Mouse (Mus musculus): ENCODE data around the gene Tfeb. TPM values are rescaled to one million over a fixed set of nuclear protein-coding genes. Genes with fewer than 3 reads are reported as not detected.

The Tfeb gene
- polyA plus RNA-seq, 1 experiment from 2014 or later: 23.0 TPM

DNA sequence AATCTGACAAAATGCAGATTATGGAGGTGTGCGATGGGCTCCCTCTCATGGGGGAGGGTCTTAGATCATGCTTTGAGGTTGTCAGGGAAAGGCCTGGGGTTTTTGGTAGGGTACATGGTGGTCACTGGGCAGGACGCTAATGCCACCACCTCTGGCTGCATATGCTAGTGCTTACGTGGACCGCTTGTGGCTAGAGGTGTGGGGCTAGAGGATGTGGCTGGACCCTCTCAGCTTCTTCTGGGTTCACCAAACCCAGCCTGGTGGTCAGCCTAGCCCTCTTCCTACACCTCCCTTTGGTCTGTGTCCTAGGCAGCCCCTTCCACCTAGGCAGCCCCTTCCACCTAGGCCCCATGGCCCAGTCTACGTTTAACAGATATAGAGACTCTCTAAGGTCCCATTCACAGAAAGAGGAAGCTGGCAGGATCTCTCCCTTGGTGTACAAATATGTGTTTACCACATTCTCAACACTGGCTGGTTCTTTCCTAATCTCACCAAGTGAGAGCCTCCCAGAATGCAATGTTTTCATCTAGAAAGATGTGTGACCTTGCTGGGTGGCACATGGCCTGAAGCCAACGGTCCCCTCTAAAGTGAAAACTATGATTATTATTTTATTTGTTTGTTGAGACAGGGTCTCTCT is 29.7 kb downstream of the Tfeb start:
- H3K4me2 ChIP-seq (ENCODE audit: low read length): no peak overlapping the region
- WGBS: 90% methylated on average over 6 of the region's 6 CpGs
- H3K9me3 ChIP-seq (replicated peaks; ENCODE audit: low read length): no peaks in the 10 kb centered on the region
- DNase-seq (ENCODE audit: low spot score) (no peak), ATAC-seq (replicated peaks; ENCODE audit: low FRiP score, low read depth) (no peak)
- H3K4me3 ChIP-seq (replicated peaks; ENCODE audit: low read depth, low read length): no peak overlapping the region
- peaks cover 6% of the 10 kb centered on the region; the same call in 1 of the 2 replicates for H3K4me1 ChIP-seq (replicated peaks; ENCODE audit: insufficient read depth, low read length)
- no peaks in the 10 kb centered on the region for H3K36me3 ChIP-seq (ENCODE audit: insufficient read depth, low read length)
- no peaks in the 10 kb centered on the region for H3K27me3 ChIP-seq (ENCODE audit: insufficient read depth, low read length)
- H3K9ac ChIP-seq (ENCODE audit: low read depth, low read length): no peak overlapping the region
- no peak overlapping the region for H3K27ac ChIP-seq
- no peak for TF ChIP-seq CTCF (IDR thresholded peaks at IDR 0.05; ENCODE audit: low read depth)

DNA sequence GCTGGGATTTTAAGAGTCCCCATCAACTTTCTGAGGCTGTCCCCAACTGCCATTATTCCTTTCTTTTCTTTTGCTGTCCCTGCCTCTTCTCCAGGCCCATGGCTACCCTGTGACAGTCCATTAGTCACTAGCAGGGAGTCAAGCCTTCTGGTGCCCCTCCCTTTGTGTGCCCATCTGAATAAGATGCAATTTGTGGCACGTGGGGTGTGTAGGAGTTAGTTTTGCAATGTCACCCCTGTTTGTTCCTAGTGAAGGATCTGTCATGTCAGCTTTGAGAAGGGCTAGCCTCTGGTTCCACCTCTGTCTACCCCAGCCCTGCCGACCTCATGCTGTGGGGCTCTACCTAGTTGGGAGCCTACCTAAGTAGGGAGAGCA is 30.2 kb downstream of the Tfeb start:
- Histone ChIP-seq H3K27ac (no peak overlapping the region), H3K9me3 (replicated peaks; ENCODE audit: low read length) (no peaks in the 10 kb centered on the region), H3K36me3 (ENCODE audit: insufficient read depth, low read length) (no peaks in the 10 kb centered on the region), H3K4me2 (ENCODE audit: low read length) (no peak overlapping the region), H3K4me1 (replicated peaks; ENCODE audit: insufficient read depth, low read length) (peaks cover 6% of the 10 kb centered on the region; the same call in 1 of the 2 replicates), H3K4me3 (replicated peaks; ENCODE audit: low read depth, low read length) (no peak overlapping the region), H3K27me3 (ENCODE audit: insufficient read depth, low read length) (no peaks in the 10 kb centered on the region), H3K9ac (ENCODE audit: low read depth, low read length) (no peak overlapping the region)
- 49% methylated on average over 2 of the region's 2 CpGs for WGBS
- DNase-seq (ENCODE audit: low spot score) (no peak), ATAC-seq (replicated peaks; ENCODE audit: low FRiP score, low read depth) (no peak)
- TF ChIP-seq CTCF (IDR thresholded peaks at IDR 0.05; ENCODE audit: low read depth): no peak

- Histone ChIP-seq H3K27me3 (ENCODE audit: insufficient read depth, low read length) (no peaks in the 10 kb centered on the region), H3K9me3 (replicated peaks; ENCODE audit: low read length) (no peaks in the 10 kb centered on the region), H3K4me3 (replicated peaks; ENCODE audit: low read depth, low read length) (no peak overlapping the region), H3K36me3 (ENCODE audit: insufficient read depth, low read length) (no peaks in the 10 kb centered on the region), H3K4me2 (ENCODE audit: low read length) (no peak overlapping the region), H3K4me1 (replicated peaks; ENCODE audit: insufficient read depth, low read length) (peaks cover 5% of the 10 kb centered on the region; the same call in 1 of the 2 replicates), H3K27ac (no peak overlapping the region), H3K9ac (ENCODE audit: low read depth, low read length) (no peak overlapping the region)
- WGBS: 42% methylated on average over 17 of the region's 17 CpGs
- no peak for DNase-seq (ENCODE audit: low spot score)
- no peak for ATAC-seq (replicated peaks; ENCODE audit: low FRiP score, low read depth)
- no peak for TF ChIP-seq CTCF (IDR thresholded peaks at IDR 0.05; ENCODE audit: low read depth)
Measured at GRCm38 (mm10) chr17:47767456-47768141, 30.8 kb downstream of the Tfeb start.

- peak; percentile 25; the same call in 1 of the 2 replicates for TF ChIP-seq CTCF (IDR thresholded peaks at IDR 0.05; ENCODE audit: low read depth)
- Histone ChIP-seq H3K4me2 (ENCODE audit: low read length) (no peak overlapping the region), H3K9ac (ENCODE audit: low read depth, low read length) (no peak overlapping the region), H3K4me1 (replicated peaks; ENCODE audit: insufficient read depth, low read length) (peaks cover 4% of the 10 kb centered on the region; the same call in 1 of the 2 replicates), H3K27ac (no peak overlapping the region), H3K36me3 (ENCODE audit: insufficient read depth, low read length) (no peaks in the 10 kb centered on the region), H3K4me3 (replicated peaks; ENCODE audit: low read depth, low read length) (no peak overlapping the region), H3K27me3 (ENCODE audit: insufficient read depth, low read length) (no peaks in the 10 kb centered on the region), H3K9me3 (replicated peaks; ENCODE audit: low read length) (no peaks in the 10 kb centered on the region)
- DNase-seq (ENCODE audit: low spot score) (no peak), ATAC-seq (replicated peaks; ENCODE audit: low FRiP score, low read depth) (no peak)
- WGBS: 48% methylated on average over 12 of the region's 12 CpGs
Measured at GRCm38 (mm10) chr17:47768707-47769276, 32.0 kb downstream of the Tfeb start.

DNA sequence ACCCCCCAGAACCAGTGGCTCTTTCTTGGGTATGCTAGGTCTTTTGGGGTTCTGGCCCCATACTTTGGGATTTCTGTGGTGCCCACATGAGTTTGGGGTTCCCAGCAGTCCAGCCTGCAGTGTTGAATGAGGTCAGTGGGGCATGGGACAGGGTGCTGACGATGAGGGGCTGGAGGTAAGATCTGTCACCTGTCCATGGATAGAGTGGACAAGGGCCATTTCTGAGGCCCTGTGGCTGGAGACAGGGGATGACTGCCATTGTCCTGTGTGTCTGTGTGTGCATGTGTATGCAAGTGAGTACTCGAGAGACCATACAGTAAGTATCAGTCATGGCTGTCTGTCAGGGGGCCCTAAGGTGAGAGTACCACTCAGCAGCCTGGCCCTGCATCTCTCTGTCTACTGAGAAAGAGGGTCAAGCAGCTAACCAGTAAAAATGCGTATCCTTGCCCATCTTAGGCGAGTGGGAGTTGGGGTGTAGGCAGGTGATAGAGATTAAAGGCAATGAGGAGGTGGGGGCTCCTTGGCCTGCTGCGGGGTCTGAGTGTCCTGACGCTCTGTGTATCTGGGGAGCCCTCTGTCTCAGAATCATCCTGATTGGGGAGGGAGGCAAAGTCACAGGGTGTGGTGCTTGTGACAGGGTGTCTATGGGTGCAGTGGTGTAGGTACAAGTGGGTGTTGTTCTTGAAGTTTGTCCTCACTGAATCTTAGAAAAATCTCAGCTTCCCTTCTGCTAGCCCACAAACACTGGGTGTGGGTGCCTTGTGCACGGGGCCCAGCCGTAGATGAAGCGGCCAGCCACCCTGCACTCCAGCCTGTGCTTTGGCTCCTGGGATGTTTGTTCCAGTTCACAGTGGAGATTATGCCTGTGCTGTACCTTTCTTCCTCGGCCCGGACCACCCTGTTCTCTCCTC is 32.8 kb downstream of the Tfeb start:
- TF ChIP-seq CTCF (IDR thresholded peaks at IDR 0.05; ENCODE audit: low read depth): no peak

DNA sequence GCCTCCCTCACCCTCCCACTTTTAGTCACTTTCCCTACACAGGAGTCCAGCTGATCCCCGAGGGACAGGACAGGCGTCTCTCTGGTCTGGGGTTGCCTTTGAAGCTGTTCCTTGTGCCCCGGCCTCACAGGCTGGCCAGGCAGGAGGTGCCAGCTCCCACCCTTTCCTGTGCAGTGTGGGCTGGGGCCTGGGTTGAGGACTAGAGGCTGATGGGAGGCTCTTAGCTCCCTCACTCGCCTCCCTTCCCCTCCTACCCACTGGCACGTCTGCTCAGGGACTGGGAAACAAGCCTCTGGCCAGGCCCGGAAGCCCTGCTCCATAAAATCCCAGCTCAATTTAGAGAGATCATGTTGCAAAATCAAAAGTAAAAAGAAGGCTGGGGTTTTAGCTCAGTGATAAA is 36.8 kb downstream of the Tfeb start:
- TF ChIP-seq CTCF (IDR thresholded peaks at IDR 0.05; ENCODE audit: low read depth): no peak
- H3K9me3 ChIP-seq (replicated peaks; ENCODE audit: low read length): no peaks in the 10 kb centered on the region
- no peaks in the 10 kb centered on the region for H3K27me3 ChIP-seq (ENCODE audit: insufficient read depth, low read length)
- DNase-seq (ENCODE audit: low spot score): no peak
- peaks cover 4% of the 10 kb centered on the region; the same call in 1 of the 2 replicates for H3K4me1 ChIP-seq (replicated peaks; ENCODE audit: insufficient read depth, low read length)
- no peak overlapping the region for H3K27ac ChIP-seq
- H3K9ac ChIP-seq (ENCODE audit: low read depth, low read length): no peak overlapping the region
- WGBS: 22% methylated on average over 6 of the region's 6 CpGs
- H3K4me2 ChIP-seq (ENCODE audit: low read length): no peak overlapping the region
- no peak overlapping the region for H3K4me3 ChIP-seq (replicated peaks; ENCODE audit: low read depth, low read length)
- no peaks in the 10 kb centered on the region for H3K36me3 ChIP-seq (ENCODE audit: insufficient read depth, low read length)
- ATAC-seq (replicated peaks; ENCODE audit: low FRiP score, low read depth): no peak

More for the DNA sequence above, 32.8 kb downstream of the Tfeb start:
- DNase-seq (ENCODE audit: low spot score) (no peak), ATAC-seq (replicated peaks; ENCODE audit: low FRiP score, low read depth) (no peak)
- Histone ChIP-seq H3K4me1 (replicated peaks; ENCODE audit: insufficient read depth, low read length) (peaks cover 4% of the 10 kb centered on the region; the same call in 1 of the 2 replicates), H3K4me3 (replicated peaks; ENCODE audit: low read depth, low read length) (no peak overlapping the region), H3K27me3 (ENCODE audit: insufficient read depth, low read length) (no peaks in the 10 kb centered on the region), H3K4me2 (ENCODE audit: low read length) (no peak overlapping the region), H3K9me3 (replicated peaks; ENCODE audit: low read length) (no peaks in the 10 kb centered on the region), H3K9ac (ENCODE audit: low read depth, low read length) (no peak overlapping the region), H3K27ac (no peak overlapping the region), H3K36me3 (ENCODE audit: insufficient read depth, low read length) (no peaks in the 10 kb centered on the region)
- 81% methylated on average over 11 of the region's 11 CpGs for WGBS
